Mouse (Mus musculus) CH12.LX (cell line): ENCODE results near the gene Lemd2. TPM values are rescaled to one million over a fixed set of nuclear protein-coding genes. Genes with fewer than 3 reads are reported as not detected.

ENCODE experiments used
- DNase-seq: peaks from one replicate; pipeline ENCODE4 v3.0.0-alpha.2; 2013; ENCODE audit errors: extremely low read depth
- H3K27ac ChIP-seq: 2 replicates; pipeline ENCODE4 v1.5.1; 2012; ENCODE audit warnings: low read depth, mild to moderate bottlenecking, control low read depth, moderate library complexity; ENCODE audit not compliant: insufficient read depth
- H3K27me3 ChIP-seq: replicated peaks from 2 replicates; pipeline ENCODE3; 2012; ENCODE audit warnings: inconsistent platforms
- H3K36me3 ChIP-seq, 2 experiments: replicated peaks in 1 of 2; 2 replicates each; pipeline versions ENCODE3 to v1.6.1; 2012; ENCODE audit warnings: inconsistent platforms in 1 of 2, low read length in 1 of 2, mild to moderate bottlenecking in 1 of 2, mixed read lengths in 1 of 2, moderate library complexity in 1 of 2; ENCODE audit not compliant: control insufficient read depth in 1 of 2, insufficient read depth in 1 of 2
- H3K4me1 ChIP-seq, 2 experiments: 2 replicates each; pipeline ENCODE4 v1.6.1; 2012; ENCODE audit warnings: inconsistent platforms in 1 of 2, moderate library complexity in 1 of 2; ENCODE audit not compliant: insufficient read depth in 2 of 2, control insufficient read depth in 1 of 2
- H3K4me2 ChIP-seq: 2 replicates; pipeline ENCODE4 v1.6.1; 2012; ENCODE audit warnings: low read depth, mild to moderate bottlenecking, control low read depth; ENCODE audit not compliant: poor library complexity, insufficient read depth, severe bottlenecking
- H3K4me3 ChIP-seq, 3 experiments: fragments of 150-350 bp in 1 of 3; sonication (generic) in 1 of 3; replicated peaks in 1 of 3; 2 replicates each; pipeline versions ENCODE3 to v1.5.1; 2011 to 2012; ENCODE audit warnings: low read depth in 2 of 3, low read length in 2 of 3, mild to moderate bottlenecking in 2 of 3, moderate library complexity in 2 of 3, control low read depth in 1 of 3, improper control_type of control experiment in 1 of 3, inconsistent platforms in 1 of 3, mixed read lengths in 1 of 3; ENCODE audit not compliant: poor library complexity in 1 of 3
- H3K79me2 ChIP-seq: replicated peaks from 2 replicates; pipeline ENCODE4 v1.6.1; 2012; ENCODE audit warnings: mild to moderate bottlenecking, moderate library complexity; ENCODE audit not compliant: control insufficient read depth, poor library complexity, insufficient read depth, severe bottlenecking; ENCODE audit errors: extremely low read depth
- H3K9ac ChIP-seq: 2 replicates; pipeline ENCODE4 v1.6.1; 2012; ENCODE audit warnings: low read depth, mild to moderate bottlenecking, control low read depth, moderate library complexity; ENCODE audit not compliant: insufficient read depth
- H3K9me3 ChIP-seq: replicated peaks from 2 replicates; pipeline ENCODE3; 2012; ENCODE audit warnings: low read length, inconsistent platforms, mixed read lengths
- BHLHE40 ChIP-seq: IDR thresholded peaks from 2 replicates; pipeline ENCODE4 v1.6.1; 2011; ENCODE audit warnings: mild to moderate bottlenecking, low read depth, low read length, improper control_type of control experiment
- ELF1 ChIP-seq: IDR thresholded peaks from 2 replicates; pipeline ENCODE4 v1.6.1; 2014; ENCODE audit warnings: low read depth, mild to moderate bottlenecking, inconsistent platforms, low read length, improper control_type of control experiment
- HCFC1 ChIP-seq: IDR thresholded peaks from 2 replicates; pipeline ENCODE4 v1.6.1; 2012; ENCODE audit warnings: low read depth, mild to moderate bottlenecking, inconsistent platforms, low read length, improper control_type of control experiment
- IRF4 ChIP-seq: IDR thresholded peaks from 2 replicates; pipeline ENCODE4 v1.6.1; 2014; ENCODE audit warnings: low read depth, mild to moderate bottlenecking, inconsistent platforms, low read length, improper control_type of control experiment
- JUN ChIP-seq: IDR thresholded peaks from 2 replicates; pipeline ENCODE4 v1.6.1; 2011; ENCODE audit warnings: low read depth, mild to moderate bottlenecking, low read length, improper control_type of control experiment, moderate library complexity; ENCODE audit not compliant: insufficient read depth
- JUND ChIP-seq: conservative IDR thresholded peaks from 2 replicates; pipeline ENCODE4 v1.6.1; 2011; ENCODE audit warnings: low read depth, low read length, improper control_type of control experiment
- MXI1 ChIP-seq: IDR thresholded peaks from 2 replicates; pipeline ENCODE4 v1.6.1; 2011; ENCODE audit warnings: mild to moderate bottlenecking, low read depth, low read length, improper control_type of control experiment
- MYC ChIP-seq: IDR thresholded peaks from 2 replicates; pipeline ENCODE4 v1.6.1; 2011; ENCODE audit warnings: low read depth, mild to moderate bottlenecking, improper control_type of control experiment, low read length
- NELFE ChIP-seq: IDR thresholded peaks from 2 replicates; pipeline ENCODE4 v1.6.1; 2011; ENCODE audit warnings: low read depth, low read length, improper control_type of control experiment
- NRF1 ChIP-seq: IDR thresholded peaks from 2 replicates; pipeline ENCODE4 v1.6.1; 2014; ENCODE audit warnings: low read depth, mild to moderate bottlenecking, inconsistent platforms, low read length, improper control_type of control experiment, moderate library complexity
- POLR2A ChIP-seq: IDR thresholded peaks from 2 replicates; pipeline ENCODE4 v1.6.1; 2011; ENCODE audit warnings: low read depth, mild to moderate bottlenecking, improper control_type of control experiment, low read length
- SMC3 ChIP-seq: IDR thresholded peaks from 2 replicates; pipeline ENCODE4 v1.6.1; 2011; ENCODE audit warnings: low read depth, low read length, improper control_type of control experiment
- USF1 ChIP-seq: IDR thresholded peaks from 2 replicates; pipeline ENCODE4 v1.6.1; 2014; ENCODE audit warnings: low read depth, mild to moderate bottlenecking, inconsistent platforms, low read length, improper control_type of control experiment
- USF2 ChIP-seq: conservative IDR thresholded peaks from 2 replicates; pipeline ENCODE4 v1.6.1; 2011; ENCODE audit warnings: low read depth, low read length, improper control_type of control experiment
- ZC3H11A ChIP-seq: IDR thresholded peaks from 2 replicates; pipeline ENCODE4 v1.6.1; 2012; ENCODE audit warnings: low read depth, mild to moderate bottlenecking, inconsistent platforms, low read length, improper control_type of control experiment
- ZMIZ1 ChIP-seq: IDR thresholded peaks from 2 replicates; pipeline ENCODE4 v1.6.1; 2012; ENCODE audit warnings: low read depth, mild to moderate bottlenecking, inconsistent platforms, low read length, improper control_type of control experiment
- dilution Hi-C: fragments of 300-500 bp; cut with MboI; formaldehyde crosslinking; loops from 2 replicates; pipeline ENCODE4 v1.14.3; 2020; ENCODE audit warnings: low sequenced_read_pairs; ENCODE audit not compliant: extremely low pct_unique_long_range_greater_than_20kb, extremely low pct_ligation_motif_present
- in situ Hi-C: fragments of 300-500 bp; cut with MboI; formaldehyde crosslinking; loops from 3 replicates; pipeline ENCODE4 v1.14.3; 2019; ENCODE audit warnings: low sequenced_read_pairs, low pct_ligation_motif_present, low pct_unique_long_range_greater_than_20kb, mixed read lengths
- polyA plus RNA-seq: library from polyadenylated mRNA; unstranded; fragments of >175 nt; gene quantifications from 2 replicates; pipeline ENCODE4 v1.2.1, GENCODE M21; 2012; ENCODE audit warnings: low read depth; ENCODE audit not compliant: insufficient read length
- total RNA-seq, 2 experiments: library from RNA; depleted of rRNA; stranded (reverse); fragments of 300-350 nt in 1 of 2; fragments of >200 nt in 1 of 2; gene quantifications; 2 replicates each; pipeline ENCODE4 v1.2.3; 2012 to 2014

Lemd2 gene
- total and polyA plus RNA-seq, 3 experiments = 15.1 to 28.8 (median 18.4) TPM

DNA sequence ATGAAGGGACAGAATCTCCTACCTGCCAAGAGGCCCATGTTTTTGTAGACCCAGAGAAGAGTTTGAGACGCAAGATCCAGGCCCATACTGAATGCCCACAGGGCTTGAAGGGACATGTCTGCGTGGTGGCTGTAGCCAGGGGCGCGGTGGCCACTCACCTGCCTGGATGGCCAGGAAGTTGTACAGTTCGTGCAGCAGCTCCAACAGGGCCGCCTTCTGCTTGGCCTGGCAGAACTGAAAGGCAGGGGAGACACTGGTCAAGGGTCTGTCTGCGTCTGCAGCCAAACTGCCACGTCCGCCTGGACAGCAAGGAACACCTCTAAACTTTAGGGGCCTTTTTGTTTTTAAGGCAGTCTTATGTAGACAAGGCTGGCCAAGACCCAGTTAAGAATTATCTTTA is 5.1 kb downstream of the Lemd2 start:
- TF ChIP-seq JUND (no peak), POLR2A (no peak), MYC (no peak), NRF1 (no peak), USF1 (no peak), BHLHE40 (no peak), ELF1 (no peak), SMC3 (no peak), NELFE (no peak), USF2 (no peak), ZC3H11A (no peak)
- H3K36me3 ChIP-seq = peaks cover 58 to 81% of the 10 kb centered on the region in 2 experiments
- no peak overlapping the region for H3K4me3 ChIP-seq
- H3K27me3 ChIP-seq = no peaks in the 10 kb centered on the region
- H3K4me2 ChIP-seq = no peak overlapping the region
- in situ Hi-C loops = no loop called here
- H3K9me3 ChIP-seq = peaks cover 8% of the 10 kb centered on the region
- no peak overlapping the region for H3K27ac ChIP-seq
- no peak for DNase-seq
- dilution Hi-C loops = no loop called here
- H3K4me1 ChIP-seq = peaks cover 5 to 9% of the 10 kb centered on the region in 2 experiments; a peak in 2 of 4 replicates
- H3K79me2 ChIP-seq = no peaks in the 10 kb centered on the region; the same call in 1 of the 2 replicates
- H3K9ac ChIP-seq = no peak overlapping the region

- DNase-seq = no peak
- Histone ChIP-seq H3K9me3 (peaks cover 5% of the 10 kb centered on the region), H3K79me2 (no peaks in the 10 kb centered on the region), H3K4me1 (peaks cover 3 to 5% of the 10 kb centered on the region in 2 experiments; a peak in 2 of 4 replicates), H3K36me3 (peaks cover 84 to 98% of the 10 kb centered on the region in 2 experiments), H3K27me3 (no peaks in the 10 kb centered on the region), H3K9ac (no peak overlapping the region), H3K4me3 (no peak overlapping the region), H3K27ac (no peak overlapping the region), H3K4me2 (no peak overlapping the region)
- no peak for TF ChIP-seq ELF1
- no peak for TF ChIP-seq IRF4
- no peak for TF ChIP-seq BHLHE40
- no peak for TF ChIP-seq JUN
- no peak for TF ChIP-seq HCFC1
- no peak for TF ChIP-seq ZC3H11A
- no peak for TF ChIP-seq MXI1
- no peak for TF ChIP-seq ZMIZ1
- in situ Hi-C loops = no loop called here
- dilution Hi-C loops = no loop called here
Observed at GRCm38 (mm10) chr17:27196206-27196605, 8.1 kb downstream of the Lemd2 start.
